Mouse (Mus musculus) frontal cortex, postnatal 14 days (tissue): Measurements from ENCODE around the gene Adssl1.

ENCODE experiments used
- DNase-seq, 2 experiments: peaks; one replicate each; pipeline ENCODE4 v3.0.0; 2022; ENCODE audit warnings: low spot score in 2 of 2

The Adssl1 gene

DNA sequence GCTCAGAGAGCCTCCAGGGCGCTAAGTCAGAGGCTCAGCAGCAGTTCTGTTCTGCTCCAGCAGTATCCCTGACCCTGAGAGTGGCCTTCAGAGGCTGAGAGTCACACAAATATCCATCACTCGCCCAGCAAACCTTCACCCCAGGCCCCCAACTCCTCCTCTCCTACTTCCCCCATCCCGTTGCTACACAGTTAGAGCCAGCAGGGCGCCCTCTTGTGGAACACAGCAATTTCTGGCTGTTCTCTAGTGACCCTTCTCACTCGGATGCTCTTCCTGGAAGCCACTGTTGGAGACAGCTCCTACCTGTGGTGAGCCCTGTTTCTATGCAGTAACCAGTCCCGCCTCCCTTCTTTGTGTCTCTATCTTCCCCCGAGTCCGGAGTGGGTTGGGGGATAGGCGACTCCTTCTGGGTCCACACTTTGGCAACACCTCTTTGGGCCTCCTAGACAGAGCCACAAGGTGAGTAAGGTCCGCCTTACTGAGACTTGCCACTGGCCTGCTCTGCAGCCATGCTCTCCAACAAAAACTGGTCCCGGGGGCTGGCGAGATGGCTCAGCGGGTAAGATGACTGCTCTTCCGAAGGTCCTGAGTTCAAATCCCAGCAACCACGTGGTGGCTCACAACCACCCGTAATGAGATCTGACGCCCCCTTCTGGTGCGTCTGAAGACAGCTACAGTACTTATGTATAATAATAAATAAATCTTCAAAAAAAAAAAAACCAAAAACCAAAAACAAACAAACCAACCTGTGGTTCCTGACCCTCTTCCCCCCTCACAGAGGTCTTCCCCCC is 55.6 kb downstream of the Adssl1 start:
- peak; percentile 67 to 71 for DNase-seq

- no peak for DNase-seq
Measured at GRCm38 (mm10) chr12:112677076-112677475, 57.2 kb downstream of the Adssl1 start.

GRCm38 (mm10) chr12:112677943-112678554 is 58.2 kb downstream of the Adssl1 start:
- no peak for DNase-seq

DNA sequence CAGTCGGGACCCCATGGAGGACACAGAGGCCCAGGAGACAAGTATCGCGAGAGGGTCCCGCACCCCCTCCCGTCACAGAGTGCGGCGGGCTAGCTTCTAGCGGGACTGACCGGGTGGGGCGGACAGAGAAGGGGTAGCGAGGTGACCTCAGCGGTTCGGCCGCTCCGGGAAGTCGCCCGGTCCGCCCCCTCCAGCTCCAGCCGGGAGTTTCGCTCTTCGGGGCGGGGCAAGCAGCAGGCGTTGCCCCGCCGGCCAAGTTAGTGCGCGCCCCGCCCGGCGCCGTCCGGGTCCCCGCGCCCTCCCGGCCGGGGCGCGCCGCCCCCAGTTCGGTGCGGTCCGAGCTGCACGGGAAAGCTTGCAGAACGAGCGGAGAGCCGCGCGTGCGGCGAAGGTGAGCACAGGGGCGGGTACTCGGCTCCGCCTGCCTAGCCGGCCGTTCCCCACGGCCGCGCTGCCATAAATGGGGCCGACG is 58.7 kb downstream of the Adssl1 start, which contains the start of gene Zbtb42:
Gene Zbtb42, plus strand, starts transcription at position 274 of the 472 bp plus-strand sequence.
- DNase-seq, result no peak

DNA sequence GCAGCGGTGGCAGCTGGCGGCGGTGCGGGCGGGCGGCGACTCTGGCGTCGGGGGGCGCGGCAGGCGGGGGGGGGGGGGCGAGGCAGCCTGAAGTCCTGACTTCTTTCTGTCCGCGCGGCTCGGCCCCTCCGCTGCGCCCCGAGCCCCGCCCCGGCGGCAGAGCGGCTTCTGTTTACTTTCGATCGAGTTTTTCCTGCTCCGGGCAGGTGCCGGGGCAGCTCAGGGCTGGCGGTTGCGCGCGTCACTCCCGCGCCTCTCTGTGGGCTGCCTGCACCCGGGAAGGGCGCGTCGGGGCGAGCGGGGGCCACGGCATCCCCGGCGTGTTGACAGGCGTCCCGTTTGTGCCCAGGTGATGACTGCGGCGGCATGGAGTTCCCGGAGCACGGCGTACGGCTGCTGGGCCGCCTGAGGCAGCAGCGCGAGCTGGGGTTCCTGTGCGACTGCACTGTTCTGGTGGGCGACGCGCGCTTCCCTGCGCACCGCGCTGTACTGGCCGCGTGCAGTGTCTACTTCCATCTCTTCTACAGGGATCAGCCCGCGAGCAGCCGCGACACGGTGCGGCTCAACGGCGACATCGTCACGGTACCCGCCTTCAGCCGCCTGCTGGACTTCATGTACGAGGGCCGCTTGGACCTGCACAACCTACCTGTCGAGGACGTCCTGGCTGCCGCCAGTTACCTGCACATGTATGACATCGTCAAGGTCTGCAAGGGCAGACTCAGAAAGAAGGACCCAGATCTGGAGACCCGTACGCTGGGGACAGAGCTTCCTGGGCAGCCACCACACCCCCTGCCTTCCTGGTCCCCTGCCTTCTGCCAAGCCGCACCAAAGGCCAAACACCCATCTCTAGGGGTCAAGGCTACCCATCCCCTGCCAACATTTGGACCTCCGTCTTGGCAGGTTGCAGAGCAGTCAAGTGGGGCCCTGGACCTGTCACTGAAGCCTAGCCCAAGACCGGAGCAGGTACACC is 59.5 kb downstream of the Adssl1 start:
- DNase-seq, result no peak

DNA sequence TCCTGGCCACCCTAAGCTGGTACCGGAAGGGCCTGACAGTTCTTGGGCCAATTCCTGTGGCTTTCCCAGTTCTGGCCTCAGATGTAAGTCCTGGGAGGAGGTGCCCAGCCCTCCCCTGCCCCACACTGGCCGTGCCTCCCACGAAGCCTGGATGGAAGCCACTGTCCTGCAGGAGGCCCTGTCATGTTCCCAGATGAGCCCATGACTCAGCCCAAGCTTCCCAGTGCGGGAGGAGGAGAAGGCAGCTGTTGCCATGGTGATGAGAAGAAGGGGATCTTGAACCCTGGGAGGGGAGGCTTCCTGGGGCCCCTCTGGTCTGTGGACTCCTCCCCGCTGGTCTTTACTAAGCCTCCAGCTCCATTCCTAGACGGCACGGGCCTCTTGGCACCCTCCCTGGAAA is 63.5 kb downstream of the Adssl1 start:
- DNase-seq, result no peak

GRCm38 (mm10) chr12:112688458-112688857 is 68.6 kb downstream of the Adssl1 start:
- no peak for DNase-seq
